Mouse (Mus musculus) natural killer cell, adult 2 months (primary cell): ENCODE measurements at regions not wholly inside any gene's neighbourhood (a gene's known extent, or its start where the extent isn't known, plus 50 kb on each side); places are given as distances from the start of the nearest gene placed in this dataset.

ENCODE experiments used
- DNase-seq, 2 experiments: peaks; one replicate each; pipeline ENCODE4 v3.0.0; 2022; ENCODE audit warnings: low spot score in 2 of 2

- DNase-seq: no peak
Measured at GRCm38 (mm10) chr4:55937833-55938232, 405.6 kb upstream of the Klf4 start.

GRCm38 (mm10) chr4:55929141-55929782 lies 397.0 kb upstream of the Klf4 start:
- DNase-seq: no peak

GRCm38 (mm10) chr4:55928670-55929069 lies 396.4 kb upstream of the Klf4 start:
- no peak for DNase-seq

GRCm38 (mm10) chr4:55928196-55928595 lies 395.9 kb upstream of the Klf4 start:
- no peak for DNase-seq

- DNase-seq: no peak
Measured at GRCm38 (mm10) chr4:55927391-55927790, 395.1 kb upstream of the Klf4 start.

- DNase-seq: no peak
Measured at GRCm38 (mm10) chr4:55924974-55925373, 392.7 kb upstream of the Klf4 start.

GRCm38 (mm10) chr4:55921217-55921616 lies 389.0 kb upstream of the Klf4 start:
- DNase-seq: no peak

GRCm38 (mm10) chr4:55894116-55894885 lies 362.0 kb upstream of the Klf4 start:
- DNase-seq: no peak

GRCm38 (mm10) chr4:55891656-55892055 lies 359.4 kb upstream of the Klf4 start:
- no peak for DNase-seq

GRCm38 (mm10) chr4:55887581-55887980 lies 355.3 kb upstream of the Klf4 start:
- DNase-seq: no peak

- no peak for DNase-seq
Measured at GRCm38 (mm10) chr4:55882541-55882940, 350.3 kb upstream of the Klf4 start.

- no peak for DNase-seq
Measured at GRCm38 (mm10) chr4:55875304-55875703, 343.0 kb upstream of the Klf4 start.

GRCm38 (mm10) chr4:55874875-55875274 lies 342.6 kb upstream of the Klf4 start:
- DNase-seq: no peak

- DNase-seq: no peak
Measured at GRCm38 (mm10) chr4:55874276-55874675, 342.0 kb upstream of the Klf4 start.

- no peak for DNase-seq
Measured at GRCm38 (mm10) chr4:55860055-55860454, 327.8 kb upstream of the Klf4 start.

GRCm38 (mm10) chr4:55859211-55859761 lies 327.0 kb upstream of the Klf4 start:
- no peak for DNase-seq

- no peak for DNase-seq
Measured at GRCm38 (mm10) chr4:55851430-55851829, 319.2 kb upstream of the Klf4 start.

GRCm38 (mm10) chr4:55851027-55851426 lies 318.8 kb upstream of the Klf4 start:
- DNase-seq: no peak

- DNase-seq: no peak
Measured at GRCm38 (mm10) chr4:55843727-55844401, 311.6 kb upstream of the Klf4 start.

GRCm38 (mm10) chr4:55838568-55838967 lies 306.3 kb upstream of the Klf4 start:
- no peak for DNase-seq

- peak in 1 of 2 experiments; percentile 72 for DNase-seq
Measured at GRCm38 (mm10) chr4:55824047-55824760, 291.9 kb upstream of the Klf4 start.

GRCm38 (mm10) chr4:55823583-55823982 lies 291.3 kb upstream of the Klf4 start:
- no peak for DNase-seq
